Mouse (Mus musculus) fibroblast of lung, adult 2 months (primary cell): ENCODE measurements at regions not wholly inside any gene's neighbourhood (a gene's known extent, or its start where the extent isn't known, plus 50 kb on each side); places are given as distances from the start of the nearest gene placed in this dataset.

Experiments
- DNase-seq: peaks from one replicate; pipeline ENCODE4 v3.0.0-alpha.2; 2011; ENCODE audit warnings: low read depth

DNA sequence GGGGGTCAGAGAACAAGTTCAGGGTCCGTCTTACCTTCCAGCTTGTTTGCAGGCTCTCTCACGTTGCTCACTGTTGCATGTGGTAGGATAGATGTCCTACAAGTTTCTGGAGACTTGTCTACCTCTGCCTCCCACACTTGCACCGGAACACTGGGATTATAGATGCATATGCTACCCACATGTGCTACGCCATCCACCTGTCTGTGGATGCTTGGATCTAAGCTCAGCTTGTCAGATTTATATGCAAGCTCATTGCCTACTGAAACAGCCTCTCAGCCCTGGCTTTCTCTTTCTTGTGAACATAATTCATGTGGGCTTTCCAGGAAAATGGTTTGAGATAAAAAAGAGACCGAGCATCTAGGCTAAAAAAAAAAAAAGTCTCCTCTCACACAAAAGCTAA, 353.0 kb downstream of the Nucb2 start:
- DNase-seq: no peak

DNA sequence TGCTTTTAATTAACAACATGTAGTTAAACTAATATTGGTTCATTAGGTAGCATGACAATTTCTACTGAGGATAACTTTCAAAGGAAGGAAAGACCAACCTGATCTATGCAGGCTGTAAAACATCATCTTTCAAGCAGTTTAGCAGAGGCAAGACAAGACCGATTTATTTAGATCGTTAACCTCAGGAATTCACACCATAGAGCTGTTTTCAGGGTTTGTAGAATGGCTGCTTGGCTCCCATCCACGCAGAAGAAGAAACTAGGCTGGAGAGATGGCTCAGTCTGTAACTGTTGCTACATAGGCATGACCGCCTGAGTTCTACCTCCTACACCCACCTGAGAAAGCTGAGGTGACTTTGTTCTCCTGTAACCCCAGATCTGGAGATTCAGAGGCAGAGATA, 353.6 kb downstream of the Nucb2 start:
- no peak for DNase-seq

DNA sequence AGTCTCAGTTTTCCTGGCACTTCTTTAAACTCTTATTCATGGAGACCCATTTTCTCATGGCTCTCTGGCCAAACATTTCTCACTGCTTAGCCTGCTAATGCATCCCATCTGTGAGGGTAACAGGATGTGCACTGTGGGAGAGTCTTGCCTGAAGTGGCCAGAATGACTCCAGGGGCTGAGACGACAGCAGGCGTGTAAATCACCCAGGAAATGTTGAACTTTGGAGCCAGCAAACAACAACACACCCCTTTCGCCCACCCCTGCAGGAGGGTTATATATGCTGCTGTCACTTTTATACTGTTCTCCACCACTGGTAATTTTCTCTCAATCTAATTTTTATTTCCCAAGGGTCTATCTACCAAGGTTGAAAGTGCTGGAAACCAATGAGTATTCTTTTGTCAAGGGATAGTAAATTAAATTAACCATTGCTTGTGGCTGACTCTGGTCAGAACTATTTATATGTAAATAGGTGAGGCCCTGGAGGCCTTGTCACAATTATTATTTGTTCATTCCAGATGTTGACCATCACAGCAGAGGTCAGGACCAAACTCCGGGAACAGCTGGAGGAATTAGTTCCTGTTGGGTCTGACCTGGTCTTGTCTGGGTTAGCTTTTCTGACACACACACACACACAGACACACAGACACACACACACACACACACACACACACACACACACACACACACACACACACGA, 378.2 kb downstream of the Nucb2 start:
- no peak for DNase-seq

DNA sequence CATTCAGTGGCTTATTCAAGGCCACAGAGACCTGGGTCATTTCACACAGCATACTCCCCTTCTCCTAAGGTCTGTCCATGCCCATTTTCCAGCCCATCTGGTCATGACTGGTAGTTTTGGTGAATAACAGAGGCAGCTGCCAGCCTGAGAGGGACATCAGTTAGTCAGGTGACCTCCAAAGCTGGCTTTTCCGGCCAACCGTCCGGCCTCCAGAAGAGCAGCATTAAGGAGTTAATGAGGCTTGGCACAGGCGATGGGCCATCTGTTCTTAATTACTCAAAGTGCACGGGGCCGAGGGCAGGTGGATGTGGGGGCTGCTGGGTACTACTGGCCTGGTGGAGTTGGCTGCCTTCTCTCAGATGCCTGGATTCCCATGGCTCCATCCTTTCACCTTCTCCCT, 389.7 kb downstream of the Nucb2 start:
- no peak for DNase-seq

DNA sequence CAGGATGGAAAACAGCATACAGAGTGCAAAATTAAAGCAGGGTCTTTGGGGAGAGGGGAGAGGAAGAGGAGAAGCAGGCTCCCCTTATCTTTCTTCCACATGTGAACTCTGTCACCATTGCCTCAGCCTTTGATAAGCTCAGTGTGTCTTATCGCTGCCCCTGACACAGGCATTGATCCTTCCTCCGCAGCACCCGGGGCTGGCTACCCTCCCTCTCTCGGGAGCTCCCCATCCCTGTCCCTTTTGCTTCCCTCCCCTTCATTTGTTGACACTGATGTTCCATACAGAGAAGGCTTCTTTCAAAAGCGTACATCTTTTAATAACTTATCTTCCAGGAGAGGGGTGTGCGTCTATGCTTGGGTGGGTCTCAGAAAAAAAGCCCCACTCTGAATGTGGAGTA, 411.6 kb downstream of the Nucb2 start:
- no peak for DNase-seq

DNA sequence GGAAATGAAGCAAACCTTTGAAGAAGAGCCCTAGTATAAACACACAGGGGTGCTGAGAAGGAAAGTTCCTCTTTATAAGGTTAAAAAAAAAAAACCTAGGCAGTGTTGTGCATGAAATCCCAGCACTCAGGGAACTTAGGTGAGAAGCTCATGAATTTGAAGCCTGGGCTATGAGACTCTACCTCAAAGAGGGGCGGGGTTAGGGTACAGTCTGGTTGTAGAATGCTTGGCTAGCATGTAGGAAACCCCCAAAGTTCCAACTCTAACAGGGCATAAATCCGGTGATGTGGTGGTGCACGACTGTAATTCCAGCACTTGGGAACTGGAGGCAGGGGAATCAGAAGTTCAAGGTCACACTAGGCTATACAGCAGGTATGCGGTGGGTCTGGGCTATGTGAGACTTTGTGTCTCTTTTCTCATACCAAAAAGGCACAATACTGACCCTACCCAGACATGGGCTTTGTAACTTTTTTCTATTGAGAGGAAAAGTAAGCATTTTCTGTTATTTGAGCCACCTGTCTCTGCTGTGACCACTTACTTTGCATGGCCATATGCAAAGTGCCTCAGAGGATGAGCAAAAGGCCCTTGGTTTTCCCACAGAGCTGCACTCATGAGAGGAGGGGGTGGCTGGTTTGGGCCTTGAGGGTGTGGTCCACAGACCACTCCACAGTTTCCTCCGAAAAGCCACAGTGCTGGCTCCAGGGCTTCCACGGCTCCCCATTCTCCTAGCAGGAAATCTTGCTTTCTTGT, 413.9 kb downstream of the Nucb2 start:
- DNase-seq: no peak

DNA sequence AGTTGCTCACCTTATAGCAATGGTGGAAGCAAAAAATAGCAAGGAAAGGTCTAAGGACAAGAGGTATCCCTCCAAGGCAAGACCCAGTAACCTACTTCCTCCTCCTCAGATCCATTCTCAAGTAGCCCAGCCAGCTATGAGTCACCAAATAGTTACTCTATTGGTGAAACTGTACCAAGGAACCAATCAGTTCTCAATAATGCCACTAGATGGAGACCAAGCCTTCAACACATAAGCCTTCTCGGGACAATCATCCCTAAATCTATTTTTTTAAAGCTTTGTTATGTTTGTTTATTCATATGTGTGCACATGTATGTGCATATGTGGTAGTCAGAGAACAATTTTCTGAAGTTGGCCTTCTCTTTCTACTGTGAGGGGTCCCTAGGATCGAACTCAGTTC, 434.3 kb upstream of the Xylt1 start:
- DNase-seq: no peak

DNA sequence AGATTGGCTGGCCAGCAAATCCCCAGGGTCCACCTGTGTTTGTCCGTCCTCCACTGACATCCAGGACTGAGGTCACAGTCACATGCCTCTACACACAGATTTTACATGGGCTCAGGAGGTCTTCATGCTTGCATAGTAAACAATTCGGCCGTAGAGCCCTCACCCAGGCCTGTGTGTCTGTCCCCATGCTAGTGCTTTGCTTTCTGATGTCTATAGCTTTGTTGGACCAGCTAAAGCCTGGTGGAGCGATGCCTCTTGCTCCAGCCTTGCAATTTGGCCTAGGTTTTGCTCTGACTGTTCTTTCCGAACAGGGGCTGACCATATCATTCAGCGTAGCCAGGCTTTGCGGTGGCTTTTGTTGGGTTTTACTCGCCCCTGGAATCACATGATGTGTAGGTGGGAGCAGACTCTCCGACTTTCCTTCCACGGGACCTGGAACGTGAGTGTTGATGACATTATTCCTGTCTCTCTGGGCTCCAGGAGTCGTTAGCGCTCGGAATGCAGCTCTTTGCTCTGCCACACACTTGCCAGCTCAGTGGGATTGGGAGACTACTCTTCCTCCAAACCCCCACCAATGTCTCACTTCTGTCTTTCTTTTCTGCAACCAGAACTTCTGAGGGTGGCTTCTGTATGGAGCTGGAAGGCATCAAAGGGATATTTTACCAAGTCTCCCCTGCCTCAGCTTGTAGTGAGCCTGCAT, 421.4 kb upstream of the Xylt1 start:
- DNase-seq: no peak

DNA sequence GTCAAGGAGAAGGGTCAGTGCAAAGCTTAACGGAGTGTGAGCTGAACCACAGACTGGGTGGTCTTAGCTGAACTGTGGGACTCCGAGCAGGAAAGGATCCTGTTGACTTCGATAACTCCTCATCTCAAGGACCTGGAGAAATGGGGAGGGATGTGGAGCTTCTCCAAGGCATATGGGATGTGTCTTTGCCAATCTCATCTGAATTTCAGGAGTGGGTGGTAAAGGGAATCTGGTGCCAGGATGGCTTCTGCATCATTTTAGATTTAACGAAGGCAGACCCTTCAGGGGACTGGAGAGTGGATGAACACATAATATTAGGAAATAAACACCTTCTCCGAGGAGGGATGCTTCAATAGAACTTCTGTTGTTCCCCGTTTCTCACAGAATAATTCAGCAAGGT, 416.9 kb upstream of the Xylt1 start:
- no peak for DNase-seq

DNA sequence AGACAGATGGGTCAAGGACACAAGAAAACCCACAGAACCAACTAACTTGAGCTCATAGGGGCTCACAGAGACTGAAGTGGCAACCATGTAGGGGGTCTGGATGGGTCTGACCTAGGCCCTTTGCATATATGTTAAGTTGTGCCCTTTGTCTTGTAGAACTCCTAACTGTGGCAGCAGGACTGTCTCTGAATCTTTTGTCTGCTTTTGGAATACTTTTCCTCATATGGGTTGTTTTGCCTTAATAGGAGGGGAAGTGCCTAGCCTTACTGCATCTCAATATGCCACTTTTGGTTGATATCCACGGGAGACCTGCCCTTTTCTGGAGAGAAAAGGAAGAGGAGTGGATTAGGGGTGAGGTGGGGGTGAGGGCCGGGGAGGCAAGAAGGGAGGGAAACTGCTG, 389.4 kb upstream of the Xylt1 start:
- no peak for DNase-seq

DNA sequence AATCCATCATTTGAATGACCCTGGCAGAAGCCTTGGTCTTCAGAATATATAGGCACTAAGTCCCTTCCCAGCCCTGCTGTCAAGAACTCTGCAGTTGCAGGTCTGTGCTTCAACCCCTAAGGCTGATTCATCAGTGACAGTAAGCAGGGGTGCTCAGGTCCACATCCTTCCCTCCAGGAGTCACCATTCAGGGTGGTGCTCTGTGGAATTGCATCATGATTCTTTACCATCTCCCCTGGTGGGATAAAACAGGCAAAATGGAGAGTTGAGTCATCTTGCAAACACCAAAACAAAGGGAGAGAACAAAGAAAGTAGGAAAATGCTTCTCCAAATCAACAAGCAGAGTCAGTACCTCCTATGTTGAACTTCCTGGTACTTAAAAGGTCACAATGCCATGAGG, 388.6 kb upstream of the Xylt1 start:
- no peak for DNase-seq

DNA sequence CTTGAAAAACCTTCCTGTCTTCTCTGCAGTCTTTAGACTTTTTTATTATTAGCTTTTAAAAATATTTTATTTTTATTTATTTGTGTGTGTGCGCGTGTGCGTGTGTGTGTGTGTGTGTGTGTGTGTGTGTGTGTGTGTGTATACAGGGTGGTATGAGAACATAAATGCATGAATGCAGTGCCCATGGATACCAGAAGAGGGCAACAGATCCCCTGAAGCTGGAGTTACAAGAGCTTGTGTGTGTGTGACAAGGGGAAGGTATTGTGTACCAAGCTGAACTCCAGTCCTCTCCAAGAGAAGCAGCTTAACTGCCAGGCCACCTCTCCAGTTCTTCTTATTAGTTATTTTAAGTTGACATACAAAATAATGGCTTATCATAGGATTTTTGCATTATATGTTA, 385.0 kb upstream of the Xylt1 start:
- no peak for DNase-seq

DNA sequence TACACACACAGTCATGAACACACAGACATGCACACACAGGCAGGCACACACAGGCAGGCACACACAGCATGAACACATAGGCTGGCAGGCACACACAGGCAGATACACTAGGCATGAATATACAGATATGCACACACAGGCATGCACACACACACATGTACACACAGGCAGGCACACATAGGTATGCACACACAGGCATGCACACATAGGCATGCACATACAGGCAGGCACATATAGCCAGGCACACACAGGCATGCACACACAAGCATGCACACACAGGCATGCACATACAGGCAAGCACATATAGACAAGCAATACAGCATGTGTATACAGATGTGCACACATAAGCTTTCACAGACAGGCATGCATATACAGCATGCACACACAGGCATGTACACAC, 377.6 kb upstream of the Xylt1 start:
- DNase-seq: no peak

DNA sequence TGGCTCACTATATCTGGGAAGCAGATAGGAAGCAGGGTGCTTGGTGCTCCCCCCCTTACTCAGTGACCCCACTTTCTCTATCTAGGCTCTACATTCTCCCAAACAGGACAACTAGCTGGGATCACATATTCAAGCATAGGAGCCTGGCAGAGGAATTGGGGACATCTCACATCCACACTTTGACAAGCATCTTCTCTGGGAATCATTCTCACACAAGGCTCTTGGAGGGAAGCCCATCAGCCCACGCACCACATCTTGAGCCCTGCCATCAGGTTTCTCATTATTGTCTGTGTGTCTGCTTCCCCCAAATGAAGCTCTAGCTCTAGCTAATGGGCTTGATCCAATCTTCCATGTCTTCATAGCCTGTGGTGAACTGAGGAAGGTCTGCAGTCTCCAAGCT, 362.4 kb upstream of the Xylt1 start:
- DNase-seq: no peak

DNA sequence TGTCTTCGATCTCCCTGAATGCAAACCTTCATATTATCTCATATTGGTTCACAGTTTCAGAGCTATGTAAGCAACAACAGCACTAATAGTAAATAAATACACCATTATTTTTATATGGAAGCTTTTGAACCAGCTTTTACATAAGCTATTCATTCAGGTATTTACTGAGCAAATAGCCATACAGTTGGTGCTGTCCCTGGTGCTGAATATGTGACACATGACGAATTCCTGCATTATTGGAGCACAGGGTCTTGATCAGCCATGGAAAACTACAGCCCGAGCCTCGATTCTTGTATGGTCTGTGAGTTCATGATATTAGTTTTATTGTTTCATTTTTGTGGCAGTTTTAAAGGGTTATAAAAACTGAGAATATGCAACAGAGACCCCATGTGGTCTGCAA, 359.1 kb upstream of the Xylt1 start:
- DNase-seq: no peak

DNA sequence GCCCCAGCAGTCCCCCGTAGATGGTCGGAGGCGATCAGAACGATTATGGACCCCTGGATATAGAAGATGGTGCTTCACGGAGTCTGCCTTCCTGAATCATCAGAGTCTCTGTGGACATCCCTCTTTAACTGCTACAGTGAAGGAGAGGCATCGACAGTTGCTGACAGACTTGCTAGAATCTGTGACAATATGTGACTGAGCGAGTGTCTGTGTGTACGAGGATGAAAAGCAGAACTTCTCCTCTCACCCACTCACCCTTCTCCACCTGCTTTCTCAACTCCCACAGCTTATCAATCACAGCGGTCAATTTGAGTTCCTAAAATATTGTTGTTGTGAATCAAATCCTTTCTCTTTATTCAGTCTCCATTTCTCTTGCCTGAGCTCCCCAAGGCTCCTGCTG, 335.9 kb upstream of the Xylt1 start:
- no peak for DNase-seq

DNA sequence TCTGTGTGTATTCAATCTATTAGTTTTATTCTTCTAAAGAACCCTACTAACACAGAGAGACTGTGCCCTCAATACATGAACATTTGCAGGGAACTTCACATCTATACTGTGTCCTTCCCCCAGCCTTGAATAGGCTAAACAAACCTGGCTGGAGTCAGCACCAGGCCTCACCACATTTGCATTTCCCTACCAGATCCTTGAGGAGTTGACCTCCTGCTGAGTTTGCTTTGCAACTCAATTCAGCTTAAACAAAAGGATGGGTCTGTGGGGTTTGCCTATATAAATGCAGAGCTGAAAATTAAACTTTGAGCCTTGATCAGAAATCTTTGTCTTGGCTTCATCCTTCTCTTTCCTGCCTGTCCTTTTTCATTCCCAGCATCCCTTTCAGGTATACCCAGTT, 331.5 kb upstream of the Xylt1 start:
- no peak for DNase-seq

DNA sequence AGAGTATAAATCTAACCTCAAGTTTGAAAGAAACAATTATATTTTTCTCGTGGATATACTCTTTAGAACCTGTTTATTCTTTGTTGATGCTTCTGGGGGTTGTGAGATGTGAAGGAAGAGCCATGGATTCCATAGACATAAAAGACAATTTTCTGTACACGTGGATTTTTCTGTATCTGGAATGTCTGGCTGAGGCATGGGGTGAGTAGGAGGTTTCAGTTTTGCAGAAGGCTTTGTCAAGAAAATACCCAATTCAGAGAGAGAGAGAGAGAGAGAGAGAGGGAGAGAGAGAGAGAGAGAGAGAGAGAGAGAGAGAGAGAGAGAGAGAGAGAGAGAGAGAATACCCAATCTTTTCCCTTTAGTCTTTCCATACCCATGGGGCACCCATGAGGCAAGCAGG, 315.0 kb upstream of the Xylt1 start:
- no peak for DNase-seq

DNA sequence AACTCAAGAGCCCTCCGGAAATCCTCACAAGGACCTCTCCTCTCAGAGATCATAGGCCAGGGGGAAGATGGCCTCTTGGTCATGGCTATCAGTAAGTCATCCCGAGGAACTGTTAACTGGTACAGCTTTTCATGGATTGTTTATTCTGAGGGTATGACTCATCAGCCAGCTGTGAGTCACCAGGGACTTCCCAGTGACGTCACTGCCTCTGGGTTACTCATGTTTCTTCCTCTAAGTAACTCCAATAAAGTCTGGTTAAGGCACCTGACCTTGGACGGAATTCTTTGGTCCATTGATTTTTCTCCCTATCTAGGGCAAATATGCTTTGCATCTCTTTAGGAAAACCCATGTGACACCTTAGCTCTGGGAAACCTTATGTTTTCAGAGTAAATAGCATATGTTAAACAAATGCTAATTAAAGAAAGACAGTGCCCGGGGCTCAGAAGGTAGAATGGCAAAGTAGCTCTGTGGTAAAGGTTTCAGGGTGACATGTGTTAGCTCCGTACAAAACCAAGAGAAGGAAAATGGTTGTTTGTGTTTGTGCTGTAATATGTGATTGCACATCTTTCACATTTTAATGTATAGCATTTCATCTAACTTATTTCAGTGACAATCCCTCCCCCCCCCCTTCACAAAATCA, 289.7 kb upstream of the Xylt1 start:
- peak; percentile 11 for DNase-seq

DNA sequence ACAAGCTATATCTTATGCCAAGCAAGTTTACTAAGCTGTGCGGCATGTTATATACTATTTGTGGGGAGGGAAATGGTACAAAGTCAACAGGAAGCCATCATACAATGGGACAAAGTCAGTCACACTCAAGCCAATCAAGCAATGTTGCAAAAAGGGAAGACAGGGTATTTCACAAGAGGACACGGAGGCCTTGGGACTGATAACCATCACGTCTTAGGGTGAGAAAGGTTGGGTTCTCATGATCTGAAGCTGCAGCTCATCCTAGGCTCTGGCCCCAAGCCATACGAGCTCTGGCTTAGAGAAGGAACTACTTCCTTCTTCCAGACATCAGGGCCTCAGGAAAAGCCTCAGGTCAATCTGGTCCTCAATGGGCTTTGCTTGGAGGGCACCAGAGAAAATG, 287.9 kb upstream of the Xylt1 start:
- no peak for DNase-seq

DNA sequence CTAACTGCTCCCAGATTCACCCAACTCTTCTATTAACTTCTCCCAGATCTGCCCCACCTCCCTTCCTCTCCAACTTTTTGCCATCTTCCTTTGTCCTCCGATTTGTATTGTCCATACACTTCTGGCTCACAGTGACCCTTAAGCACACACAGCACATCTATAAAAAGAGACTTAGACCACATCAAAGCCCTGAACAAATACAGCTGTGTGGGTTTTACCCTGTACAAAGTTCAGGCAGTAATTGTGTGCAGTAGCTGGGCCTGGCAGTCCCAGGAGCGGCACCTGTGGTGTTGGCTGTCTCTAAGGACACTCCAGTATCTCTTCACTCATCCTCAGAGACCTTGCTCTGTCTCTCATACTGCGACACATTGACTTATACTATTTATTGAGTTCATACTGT, 283.2 kb upstream of the Xylt1 start:
- no peak for DNase-seq

DNA sequence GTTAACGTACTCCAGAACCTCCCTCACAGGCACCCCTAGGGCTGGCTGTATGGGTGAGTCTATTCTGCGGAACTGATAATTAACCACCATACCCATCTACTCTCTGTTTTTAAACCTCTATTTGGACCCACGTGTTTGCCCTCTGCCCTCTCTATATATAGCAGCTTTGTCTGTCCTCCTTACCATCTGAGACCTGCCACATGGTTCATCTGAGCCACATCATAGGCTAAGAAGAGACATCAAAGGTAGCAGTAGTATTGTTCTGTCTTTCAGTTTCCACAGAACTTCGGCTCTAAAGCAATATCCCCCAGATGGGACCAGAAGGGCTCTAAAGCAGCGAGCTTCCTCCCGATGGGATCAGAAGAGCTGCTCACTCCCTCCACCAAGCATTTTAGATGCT, 281.7 kb upstream of the Xylt1 start:
- no peak for DNase-seq

DNA sequence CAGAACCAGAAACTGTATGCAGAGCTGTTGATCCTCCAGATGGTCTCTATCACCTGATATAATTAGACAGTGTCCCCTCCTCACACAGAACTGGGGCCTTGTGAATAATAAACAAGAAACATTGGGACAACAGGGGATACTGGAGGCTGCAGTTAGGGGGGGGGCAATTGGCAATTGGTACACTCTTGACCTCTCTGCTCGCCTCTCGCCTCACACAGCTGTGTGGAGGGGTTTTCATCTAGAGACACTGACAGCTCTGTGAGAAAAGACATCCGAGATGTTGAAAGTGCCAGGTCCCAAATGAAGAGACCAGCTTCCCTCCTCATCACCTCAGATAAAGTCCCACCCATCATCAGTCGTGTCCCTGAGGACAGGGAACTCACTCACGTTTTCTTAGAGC, 277.7 kb upstream of the Xylt1 start:
- DNase-seq: no peak
